Mouse (Mus musculus): ENCODE data around the gene Tcl1b2.
"Not testable (repeated sequence)": the region's sequence is repeated elsewhere in the genome, so short reads cannot be mapped to it uniquely, and the experiment has no call there.

DNA sequence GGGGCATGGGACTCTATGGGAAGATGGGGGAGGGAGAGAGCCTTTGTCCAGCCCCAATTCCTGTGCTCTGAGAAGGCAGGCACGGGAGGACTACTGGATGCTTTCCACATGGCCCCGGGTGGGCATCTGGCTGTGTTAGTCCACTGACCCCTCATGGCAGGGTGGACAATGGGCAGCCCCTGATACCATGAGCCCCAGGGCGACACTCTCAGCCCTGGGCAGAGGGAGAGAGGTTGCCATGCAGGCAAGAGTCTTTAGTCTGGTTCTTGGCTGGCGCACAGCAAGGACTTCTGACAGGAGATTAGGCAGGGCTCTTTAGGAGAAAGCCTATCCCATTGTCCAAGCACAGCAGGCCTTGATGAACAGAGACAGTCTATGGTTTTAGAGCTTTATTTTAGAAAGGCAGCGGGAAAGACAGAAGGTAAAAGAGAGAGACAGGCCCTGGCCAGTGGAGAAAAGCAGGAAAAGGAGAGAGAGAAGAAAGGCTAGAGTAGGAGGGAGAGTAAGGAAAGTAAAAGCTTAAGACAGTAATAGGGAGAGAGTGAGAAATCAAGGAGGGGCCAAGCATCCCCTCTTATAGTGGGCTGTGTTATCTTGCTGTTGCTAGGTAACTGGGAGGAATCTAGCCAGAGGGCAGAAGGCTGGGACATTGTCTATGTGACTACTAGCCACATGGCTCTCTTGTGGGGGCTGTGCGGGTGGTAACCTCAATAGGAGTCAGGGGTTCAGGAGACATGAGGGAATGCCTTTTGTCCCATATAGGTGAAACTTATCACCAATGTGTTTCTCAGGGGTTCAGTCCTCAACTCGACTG is 54.1 kb downstream of the Tcl1b2 start:
- TF ChIP-seq CTCF, POLR2A (IDR thresholded peaks at IDR 0.05; ENCODE audit: insufficient read depth, low read depth, low read length): not testable (repeated sequence)

Measured in olfactory bulb, adult 2 months (tissue).